Mouse (Mus musculus) liver, adult 2 months (tissue): ENCODE measurements around the gene Aarsd1.

ENCODE experiments used
- CTCF ChIP-seq: fragments of 200-500 bp; IDR thresholded peaks from 2 replicates; pipeline ENCODE4 v1.5.1; 2011; ENCODE audit warnings: low read depth, low read length, control low read depth
- POLR2A ChIP-seq: fragments of 200-500 bp; IDR thresholded peaks from 2 replicates; pipeline ENCODE4 v1.6.1; 2011; ENCODE audit warnings: low read length, control low read depth; ENCODE audit not compliant: insufficient read depth; ENCODE audit errors: extremely low read depth

DNA sequence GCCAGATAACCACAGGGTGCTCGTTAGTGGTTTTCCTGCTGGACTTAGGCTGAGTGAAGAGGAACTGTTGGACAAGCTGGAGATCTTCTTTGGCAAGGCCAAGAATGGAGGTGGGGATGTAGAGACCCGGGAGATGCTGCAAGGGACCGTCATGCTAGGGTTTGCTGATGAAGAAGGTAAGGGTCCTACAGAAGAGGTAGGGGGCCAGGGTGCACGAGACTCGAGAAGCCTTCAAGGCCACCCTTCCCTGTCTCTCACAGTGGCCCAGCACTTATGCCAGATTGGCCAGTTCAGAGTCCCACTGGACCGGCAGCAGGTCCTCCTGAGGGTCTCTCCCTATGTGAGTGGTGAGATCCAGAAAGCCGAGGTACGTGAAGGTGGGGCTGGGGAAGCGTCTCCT is 40.2 kb upstream of the Aarsd1 start:
- no peak for TF ChIP-seq POLR2A
- TF ChIP-seq CTCF: no peak
